Mouse (Mus musculus) gastrocnemius, adult 18-20 months (tissue): Measurements from ENCODE around the gene Hspa4. TPM values are rescaled to one million over a fixed set of nuclear protein-coding genes. Genes with fewer than 3 reads are reported as not detected.
A peak's percentile ranks its signal among the peaks of the same experiment; 100 is the strongest.
"Not testable (repeated sequence)": the region's sequence is repeated elsewhere in the genome, so short reads cannot be mapped to it uniquely, and the experiment has no call there.

ENCODE experiments used
- DNase-seq: peaks from one replicate; pipeline ENCODE4 v3.0.0; 2021; ENCODE audit warnings: low spot score
- long read RNA-seq, 2 experiments: library from polyadenylated mRNA; stranded (forward); transcript quantifications; one replicate each; pipeline ENCODE4 v2.0.0; 2021
- total RNA-seq, 2 experiments: library from RNA; stranded (reverse); gene quantifications; 2 replicates each; pipeline ENCODE4 v1.2.3; 2021

The Hspa4 gene
- 10 to 100 TPM; 74.3 to 95.8 TPM for total RNA-seq
- long read RNA-seq, experiment 1, full-length matches to known transcripts: 58 of 69 reads
- long read RNA-seq, experiment 1, partial matches to known transcripts: 8 of 69 reads
- long read RNA-seq, experiment 1, other reads (novel, unspliced or antisense): 3 of 69 reads
- long read RNA-seq, experiment 2, full-length matches to known transcripts: 60 of 69 reads
- long read RNA-seq, experiment 2, partial matches to known transcripts: 3 of 69 reads
- long read RNA-seq, experiment 2, other reads (novel, unspliced or antisense): 6 of 69 reads

DNA sequence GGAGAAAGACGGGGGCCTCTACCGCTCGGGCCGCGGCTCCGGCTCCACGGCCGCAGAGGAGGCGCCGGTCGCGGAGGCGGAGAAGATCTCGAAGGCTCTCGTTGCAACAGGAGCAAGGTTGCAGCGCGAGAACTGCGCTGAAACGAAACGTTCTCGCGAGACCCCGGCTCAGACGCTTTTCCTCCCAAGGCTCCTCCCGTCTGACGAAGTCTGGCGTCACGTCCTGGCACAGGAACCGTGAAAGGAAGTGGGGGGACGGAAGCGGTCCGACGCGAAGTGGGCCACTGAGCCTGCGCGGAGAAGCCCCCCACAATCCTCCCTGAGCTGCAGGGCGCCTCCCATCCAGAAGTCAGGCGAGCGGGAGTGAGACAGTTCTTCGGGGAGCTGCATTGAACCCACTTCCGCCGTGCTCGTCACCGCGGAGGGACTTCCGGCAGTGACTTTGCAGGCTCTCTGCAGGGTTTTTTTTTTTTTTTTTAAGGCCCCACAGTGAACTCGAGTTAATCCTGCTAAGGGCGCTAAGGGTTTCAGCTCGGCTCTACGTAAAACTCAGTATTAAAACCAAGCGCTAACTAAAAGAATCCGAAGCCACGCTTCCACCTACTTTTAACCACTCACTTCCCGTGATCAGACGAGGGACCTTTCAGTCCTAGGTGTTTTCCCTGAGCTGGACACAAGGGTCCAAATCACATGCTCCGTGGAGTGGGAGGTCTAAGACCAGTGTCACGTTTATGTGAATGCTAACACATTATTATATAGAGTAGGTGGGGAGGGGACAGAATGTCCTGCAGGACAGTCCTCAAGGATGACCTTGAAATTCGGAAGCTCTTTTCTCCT is at the start of gene Hspa4:
Gene Hspa4 (minus strand): TSS at position 128 of the 837 bp plus-strand sequence.
- DNase-seq: peak; percentile 99

GRCm38 (mm10) chr11:53345738-53346137 is 45.5 kb upstream of the Hspa4 start:
- DNase-seq: no peak

- DNase-seq: no peak
Measured at GRCm38 (mm10) chr11:53345328-53345727, 45.1 kb upstream of the Hspa4 start.

DNA sequence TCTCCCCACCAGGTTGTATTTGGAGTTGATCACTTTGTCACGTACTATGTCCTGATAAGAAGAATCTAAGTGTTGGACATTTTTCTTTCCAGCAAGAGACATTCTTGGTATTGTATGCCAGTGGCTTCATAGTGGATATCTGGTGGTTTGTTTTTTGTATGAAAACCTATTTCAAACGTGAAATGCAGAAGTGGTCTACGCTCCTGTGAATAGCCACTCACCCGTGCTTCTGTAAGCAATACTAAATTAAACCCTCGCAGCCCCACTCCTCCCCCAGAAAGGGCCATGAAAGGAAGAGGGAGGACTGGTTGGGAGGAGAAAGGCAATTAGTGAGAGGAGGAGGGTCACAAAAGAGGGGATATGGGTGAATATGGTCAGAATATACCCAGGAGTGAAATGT is 42.5 kb upstream of the Hspa4 start:
- DNase-seq: no peak

DNA sequence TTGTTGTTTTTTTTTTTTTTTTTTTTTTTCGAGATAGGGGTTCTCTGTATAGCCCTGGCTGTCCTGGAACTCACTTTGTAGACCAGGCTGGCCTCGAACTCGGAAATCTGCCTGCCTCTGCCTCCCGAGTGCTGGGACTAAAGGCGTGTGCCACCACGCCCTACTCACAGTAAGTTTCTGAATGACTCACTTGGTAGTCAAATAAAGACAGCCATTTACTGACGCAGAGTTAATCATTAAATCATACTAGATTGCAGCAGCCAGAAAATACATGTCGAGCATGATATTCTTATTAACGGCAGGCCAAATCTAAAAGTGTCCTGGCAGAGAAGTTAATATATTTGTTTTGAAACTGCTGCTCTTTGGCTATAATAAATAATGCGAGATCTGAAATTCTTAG is 40.8 kb upstream of the Hspa4 start:
- not testable (repeated sequence) for DNase-seq

DNA sequence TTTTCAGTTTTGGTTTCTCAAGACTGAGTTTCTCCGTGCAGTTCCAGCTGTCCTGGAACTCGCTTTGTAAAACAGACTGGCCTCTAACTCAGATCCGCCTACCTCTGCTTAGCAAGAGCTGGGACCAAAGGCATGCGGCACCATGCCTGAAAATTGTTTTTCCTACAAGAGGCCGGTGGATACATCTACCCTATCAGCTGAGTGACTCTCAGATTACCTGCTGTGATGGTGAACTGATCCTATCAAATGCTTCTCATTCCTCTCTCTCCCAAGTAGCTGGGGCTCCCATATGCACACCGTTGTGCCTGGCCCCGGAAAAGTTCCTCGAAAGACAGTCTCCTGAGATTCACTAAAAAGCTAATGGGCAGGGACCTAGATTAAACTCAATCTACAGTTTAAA is 37.4 kb upstream of the Hspa4 start:
- no peak for DNase-seq

DNA sequence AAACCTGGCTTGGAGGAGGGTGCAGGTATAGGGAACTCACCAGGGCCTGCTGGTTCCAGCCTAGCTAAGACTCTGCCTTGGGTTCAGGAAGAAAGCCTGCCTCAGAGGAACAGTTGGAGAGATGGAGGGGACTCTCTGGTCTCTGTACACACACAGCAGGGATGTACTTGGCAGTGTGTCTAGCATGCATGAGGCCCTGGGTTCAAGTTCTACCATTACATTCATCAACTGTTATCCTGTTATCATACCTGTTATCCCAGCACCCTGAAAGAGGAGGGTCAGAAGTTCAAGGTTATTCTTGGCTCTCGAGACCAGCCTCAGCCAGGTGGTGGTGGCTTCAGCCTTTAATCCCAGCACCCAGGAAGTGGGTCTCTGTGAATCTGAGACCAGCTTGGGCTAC is 36.7 kb upstream of the Hspa4 start:
- no peak for DNase-seq

GRCm38 (mm10) chr11:53336182-53336571 is 35.9 kb upstream of the Hspa4 start:
- DNase-seq: no peak

DNA sequence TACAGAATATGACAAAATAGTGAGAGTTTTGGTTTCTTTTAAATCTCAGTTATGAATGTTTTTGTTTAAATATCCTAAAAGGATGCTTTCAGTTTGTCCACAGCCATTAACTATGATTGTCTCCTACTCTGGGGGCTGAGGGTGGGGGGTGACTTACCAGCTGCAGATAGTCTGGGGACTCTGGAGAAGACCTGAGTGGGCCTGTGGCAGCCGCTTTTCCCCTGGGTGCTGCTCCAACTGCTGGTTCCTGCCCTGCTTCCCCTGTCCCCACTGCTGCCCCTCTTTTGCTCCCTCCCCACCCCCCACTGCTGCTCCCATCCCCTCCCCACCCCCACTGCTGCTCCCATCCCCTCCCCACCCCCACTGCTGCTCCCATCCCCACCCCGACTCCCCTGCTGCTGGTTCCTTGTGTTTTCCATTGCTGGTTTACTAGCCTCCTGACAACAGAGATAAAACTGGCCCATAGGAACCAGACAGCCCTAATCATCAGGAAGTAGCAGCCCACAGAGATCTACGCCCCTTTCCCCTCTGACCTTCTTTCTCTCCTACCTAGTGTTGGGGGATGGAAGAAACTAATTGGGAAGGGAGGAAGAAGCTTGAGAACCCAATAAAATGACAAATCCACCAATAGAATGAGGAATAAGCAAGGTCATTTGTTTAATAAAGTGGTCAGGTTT is 35.4 kb upstream of the Hspa4 start:
- no peak for DNase-seq

DNA sequence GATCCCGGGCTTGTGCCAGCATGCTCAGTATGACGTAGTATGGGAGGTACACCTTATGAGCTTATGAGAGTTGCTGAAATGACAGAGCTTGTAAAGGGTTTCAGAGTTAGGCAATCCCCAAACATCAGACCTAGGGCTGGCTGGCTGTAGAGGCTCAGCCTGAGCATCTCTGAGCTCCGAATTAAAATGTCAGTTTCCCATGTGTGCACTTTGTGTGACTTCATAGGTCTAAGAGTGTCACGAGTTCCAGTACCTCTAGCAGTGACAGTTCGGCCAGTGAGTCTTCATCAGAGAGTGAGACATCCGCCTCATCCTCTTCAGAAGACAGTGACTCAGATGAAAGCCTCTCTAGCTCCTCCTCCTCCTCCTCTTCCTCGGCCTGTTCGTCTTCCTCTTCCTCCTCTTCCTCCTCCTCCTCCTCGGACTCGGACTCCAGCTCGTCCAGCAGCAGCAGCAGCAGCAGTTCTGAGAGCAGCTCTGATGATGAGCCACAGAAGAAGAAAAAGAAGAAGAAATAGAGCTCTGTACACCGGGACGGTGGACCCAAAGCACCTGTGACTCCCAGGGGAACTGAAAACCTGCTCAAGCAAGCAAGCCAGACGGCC is 31.9 kb upstream of the Hspa4 start:
- DNase-seq: no peak

- DNase-seq: no peak
Measured at GRCm38 (mm10) chr11:53331121-53331520, 30.9 kb upstream of the Hspa4 start.

DNA sequence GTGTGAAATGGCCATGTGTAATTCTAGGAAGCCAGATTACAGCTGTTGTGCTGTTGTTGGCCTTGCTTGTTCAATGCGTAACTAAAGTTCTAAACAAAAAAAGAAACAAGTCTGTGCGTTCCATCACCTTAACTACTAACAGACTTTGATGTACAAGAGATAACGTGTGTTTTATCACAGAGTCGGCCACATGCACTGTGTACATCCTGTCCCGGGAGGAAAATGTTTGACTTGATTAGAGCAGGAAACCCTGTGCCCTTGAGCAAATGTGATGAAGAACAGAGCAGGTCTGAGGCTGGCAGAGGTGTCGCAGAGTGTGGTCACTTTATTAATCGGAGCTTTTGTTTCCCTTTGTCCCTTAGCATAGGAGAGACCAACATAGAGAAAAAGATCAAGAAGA is 30.1 kb upstream of the Hspa4 start:
- DNase-seq: no peak

DNA sequence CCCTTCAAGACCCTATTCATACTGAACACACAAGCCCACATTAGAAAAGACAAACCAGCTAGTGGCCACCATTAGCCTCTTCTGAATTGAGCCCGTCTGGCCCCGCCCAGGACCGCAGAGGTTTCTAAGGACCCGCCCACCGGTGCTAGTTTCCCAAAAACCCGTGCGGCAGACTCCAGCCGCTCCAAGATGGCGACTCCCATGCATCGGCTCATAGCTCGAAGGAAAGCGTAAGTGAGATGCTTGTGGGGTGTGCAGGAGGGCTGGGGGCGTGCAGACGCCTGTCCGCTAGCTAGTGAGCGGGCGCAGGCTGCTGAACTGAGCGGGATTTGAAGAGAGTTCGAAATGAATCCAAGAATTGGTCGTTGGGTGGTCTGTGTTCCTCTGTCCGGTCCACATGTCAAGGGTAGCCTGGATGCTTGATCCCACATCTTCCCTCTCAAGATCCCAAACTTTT is 24.3 kb upstream of the Hspa4 start, which contains the start of gene Zcchc10:
Gene Zcchc10 (plus strand): TSS at position 168 of the 457 bp plus-strand sequence.
- DNase-seq: peak; percentile 91

- DNase-seq: not testable (repeated sequence)
Measured at GRCm38 (mm10) chr11:53319867-53320266, 19.6 kb upstream of the Hspa4 start.

- not testable (repeated sequence) for DNase-seq
Measured at GRCm38 (mm10) chr11:53318568-53318967, 18.3 kb upstream of the Hspa4 start.

GRCm38 (mm10) chr11:53318041-53318440 is 17.8 kb upstream of the Hspa4 start:
- no peak for DNase-seq

DNA sequence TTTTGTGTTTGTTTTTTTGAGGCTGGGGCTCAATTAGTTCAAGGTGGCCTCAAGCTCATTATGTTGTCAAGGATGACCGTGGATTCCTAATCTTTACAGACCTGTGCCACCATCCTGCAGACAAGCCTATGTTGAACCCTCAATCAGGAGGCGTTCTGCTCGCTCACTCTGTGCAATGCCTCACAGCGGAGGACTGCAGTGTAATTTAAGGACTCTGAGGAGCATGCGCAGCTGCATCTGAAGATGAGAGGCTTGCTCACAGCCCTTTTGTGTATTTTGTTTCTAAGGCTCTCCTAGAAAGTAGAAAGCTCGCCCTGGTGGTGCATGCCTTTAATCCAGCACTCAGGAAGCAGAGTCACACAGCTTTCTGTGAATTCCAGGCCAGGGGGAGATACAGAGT is 16.7 kb upstream of the Hspa4 start:
- no peak for DNase-seq

DNA sequence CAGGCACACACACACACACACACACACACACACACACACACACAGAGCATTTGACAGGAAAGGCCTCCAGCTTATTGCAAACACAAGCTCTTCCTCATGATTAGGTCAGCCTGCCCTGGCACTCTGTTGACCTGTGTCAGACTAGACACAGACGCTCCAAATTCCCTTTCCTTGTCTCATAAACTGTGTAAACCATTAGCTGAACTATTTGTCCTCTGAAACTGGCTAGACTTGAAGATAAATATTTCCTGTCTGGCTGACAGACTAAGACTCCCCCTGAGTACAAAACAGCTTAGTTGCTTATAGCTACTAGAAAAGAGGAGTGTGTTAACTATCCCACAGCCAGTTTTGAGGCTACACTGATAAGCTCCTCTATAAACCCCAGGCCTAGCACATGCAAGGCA is 14.5 kb upstream of the Hspa4 start:
- no peak for DNase-seq

- not testable (repeated sequence) for DNase-seq
Measured at GRCm38 (mm10) chr11:53312823-53313222, 12.6 kb upstream of the Hspa4 start.

- no peak for DNase-seq
Measured at GRCm38 (mm10) chr11:53311385-53311784, 11.1 kb upstream of the Hspa4 start.

- DNase-seq: peak; percentile 95
Measured at GRCm38 (mm10) chr11:53308884-53309310, 8.6 kb upstream of the Hspa4 start.
